Mouse (Mus musculus): ENCODE data around the gene Nfic. TPM values are rescaled to one million over a fixed set of nuclear protein-coding genes. Genes with fewer than 3 reads are reported as not detected.

Gene Nfic
- total RNA-seq (2023), result 20.3 TPM

DNA sequence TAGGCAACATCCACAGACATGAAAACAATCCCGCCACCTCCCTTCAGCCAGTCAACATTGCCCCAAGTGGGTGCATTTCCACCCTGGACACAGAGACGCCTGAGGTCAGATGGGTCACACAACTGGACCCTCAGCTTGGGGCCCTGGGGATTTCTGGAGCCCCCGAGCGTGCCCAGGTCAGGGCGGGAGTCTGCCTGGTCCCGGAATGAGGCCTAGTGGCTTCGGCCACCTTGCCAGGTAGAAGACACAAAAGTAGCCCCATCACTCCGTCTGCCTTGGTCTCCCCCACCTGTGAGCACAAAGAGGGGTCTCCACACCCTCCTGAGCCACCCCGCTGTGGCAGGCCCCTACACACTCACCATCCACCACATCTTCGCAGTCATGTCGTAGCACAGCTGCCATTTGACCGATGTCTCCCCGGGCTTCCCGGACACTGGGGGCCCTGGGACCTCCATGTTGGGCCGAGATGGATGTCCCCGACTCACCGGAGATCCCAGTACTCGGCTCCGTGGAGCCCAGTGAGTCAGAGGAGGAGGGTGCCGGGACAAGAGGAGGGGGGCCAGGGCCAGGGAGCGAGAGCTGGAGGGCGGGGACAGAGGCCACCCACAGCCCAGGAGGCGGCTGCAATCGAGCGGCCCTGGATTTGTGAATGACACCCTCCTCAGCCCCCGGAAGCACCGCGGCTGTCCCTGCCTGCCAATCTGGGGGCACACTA is at the start of gene Nfic:
Gene Nfic, minus strand, starts transcription at position 455 of the 715 bp plus-strand sequence.

DNA sequence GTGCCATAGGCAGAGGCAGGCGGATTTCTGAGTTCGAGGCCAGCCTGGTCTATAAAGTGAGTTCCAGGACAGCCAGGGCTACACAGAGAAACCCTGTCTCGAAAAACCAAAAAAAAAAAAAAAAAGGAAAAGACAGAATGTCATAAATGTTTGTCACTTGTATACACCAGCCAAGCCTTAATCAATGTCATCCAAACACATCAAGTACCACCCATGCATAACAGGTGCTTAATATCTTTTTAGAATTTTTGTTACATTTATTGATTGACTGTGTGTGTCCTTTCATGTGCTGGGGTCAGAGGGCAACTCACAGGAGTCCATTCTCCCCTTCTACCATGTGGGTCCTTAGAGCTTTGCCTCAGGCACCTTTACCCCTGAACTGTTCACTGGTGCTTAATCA is 44.6 kb upstream of the Nfic start, which contains the start of gene S1pr4:
Gene S1pr4, minus strand, starts transcription at position 101 of the 400 bp plus-strand sequence.

DNA sequence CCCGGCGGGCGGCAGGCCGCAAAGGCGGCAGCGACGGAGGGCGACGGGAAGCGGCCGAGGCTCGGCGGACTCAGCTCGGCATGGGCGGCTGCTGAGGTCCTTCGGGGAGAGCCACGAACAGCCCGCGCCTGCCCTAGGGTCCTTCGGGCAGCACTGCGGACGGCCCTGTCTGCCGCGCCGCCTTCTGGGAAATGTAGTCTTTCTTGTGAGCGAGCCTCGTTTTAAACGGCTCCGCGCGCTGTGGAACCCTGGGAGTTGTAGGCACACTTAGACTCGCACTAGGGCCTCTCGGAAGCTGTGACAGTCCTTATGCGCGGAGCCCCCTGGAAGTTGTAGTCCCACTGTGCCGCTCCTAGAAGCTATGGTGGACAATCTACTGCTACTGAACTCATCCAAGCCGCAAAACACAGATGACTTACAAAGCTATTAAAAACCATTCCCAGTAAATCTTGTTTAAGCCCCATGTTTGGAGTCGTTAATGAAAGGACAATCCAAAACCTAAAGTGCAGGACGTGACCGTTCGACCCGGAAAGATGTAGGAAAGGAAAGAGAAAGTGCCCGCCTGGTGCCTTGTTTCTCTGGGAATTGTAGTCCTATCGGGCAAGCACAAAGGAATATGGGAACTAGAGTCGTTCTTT is 40.9 kb upstream of the Nfic start, which contains the start of gene Ncln:
Gene Ncln, minus strand, starts transcription at position 129 of the 638 bp plus-strand sequence.

DNA sequence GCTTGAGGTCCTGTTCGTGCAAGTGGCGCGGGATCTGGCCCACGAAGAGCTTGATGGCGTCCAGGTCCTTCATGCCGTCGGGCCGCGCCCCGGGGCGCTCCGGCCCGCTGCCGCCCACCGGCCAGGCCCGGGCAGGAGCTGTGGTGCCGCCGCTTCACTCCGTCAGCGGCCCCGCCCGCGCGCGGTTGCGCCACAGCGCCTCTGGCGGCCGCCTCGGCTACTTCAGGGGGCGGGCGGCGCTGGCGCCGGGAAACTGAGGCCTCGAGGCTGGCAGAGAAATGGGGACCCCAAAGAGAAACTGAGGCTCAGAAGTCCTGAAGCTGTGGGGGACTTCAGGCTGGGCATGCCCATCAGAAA is 27.1 kb upstream of the Nfic start, which contains the start of gene Celf5:
Gene Celf5, minus strand, starts transcription at position 177 of the 357 bp plus-strand sequence.

DNA sequence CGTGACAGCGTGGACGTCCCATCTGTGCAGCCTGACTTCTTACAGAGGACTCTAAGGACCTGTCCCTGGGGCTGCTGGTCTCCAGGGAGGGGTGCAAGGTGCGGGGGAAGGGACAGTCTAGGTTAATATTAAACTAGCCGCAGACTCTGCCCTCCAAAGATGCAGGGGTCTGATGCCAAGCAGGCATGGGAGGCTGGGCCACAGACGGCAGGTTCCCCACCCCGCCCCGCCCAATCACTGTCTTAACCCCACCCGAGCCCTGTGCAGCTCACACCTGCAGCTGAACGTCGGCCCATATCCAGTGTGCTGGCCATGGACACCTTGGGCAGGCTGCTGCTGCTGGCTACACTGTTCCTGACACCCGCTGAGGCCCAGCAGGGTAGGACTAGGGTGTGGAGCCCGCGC is 62.7 kb downstream of the Nfic start, which contains the start of gene Smim24:
Gene Smim24, plus strand, starts transcription at position 271 of the 405 bp plus-strand sequence.

DNA sequence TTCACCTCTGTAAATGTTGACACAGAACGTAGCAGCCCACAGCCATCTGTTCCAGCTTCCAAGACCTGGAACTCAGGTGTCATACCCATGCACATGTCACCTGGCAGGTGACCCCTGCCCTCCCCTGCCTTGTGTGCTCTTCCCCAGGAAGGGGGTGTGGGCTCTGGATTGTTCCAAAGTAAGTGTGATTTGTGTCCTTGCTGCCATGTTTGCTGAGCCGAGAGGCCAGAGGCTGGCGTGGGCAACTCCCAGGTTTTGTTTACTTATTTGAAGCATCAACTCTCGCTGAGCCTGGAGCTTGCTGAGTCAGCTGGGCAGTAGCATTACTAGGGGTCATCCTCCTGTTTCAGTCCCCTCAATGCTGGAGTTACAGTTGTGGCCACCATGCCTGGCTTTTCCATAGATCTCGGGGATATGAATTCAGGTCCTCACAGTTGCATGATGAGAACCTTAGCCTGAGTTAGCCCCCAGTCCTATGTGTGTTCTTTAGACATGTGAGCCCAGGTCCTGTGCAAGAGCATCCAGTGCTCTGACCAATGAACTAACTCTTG is 66.9 kb downstream of the Nfic start, which contains the start of gene Gm48552:
Gene Gm48552, plus strand, starts transcription at position 501 of the 551 bp plus-strand sequence.

DNA sequence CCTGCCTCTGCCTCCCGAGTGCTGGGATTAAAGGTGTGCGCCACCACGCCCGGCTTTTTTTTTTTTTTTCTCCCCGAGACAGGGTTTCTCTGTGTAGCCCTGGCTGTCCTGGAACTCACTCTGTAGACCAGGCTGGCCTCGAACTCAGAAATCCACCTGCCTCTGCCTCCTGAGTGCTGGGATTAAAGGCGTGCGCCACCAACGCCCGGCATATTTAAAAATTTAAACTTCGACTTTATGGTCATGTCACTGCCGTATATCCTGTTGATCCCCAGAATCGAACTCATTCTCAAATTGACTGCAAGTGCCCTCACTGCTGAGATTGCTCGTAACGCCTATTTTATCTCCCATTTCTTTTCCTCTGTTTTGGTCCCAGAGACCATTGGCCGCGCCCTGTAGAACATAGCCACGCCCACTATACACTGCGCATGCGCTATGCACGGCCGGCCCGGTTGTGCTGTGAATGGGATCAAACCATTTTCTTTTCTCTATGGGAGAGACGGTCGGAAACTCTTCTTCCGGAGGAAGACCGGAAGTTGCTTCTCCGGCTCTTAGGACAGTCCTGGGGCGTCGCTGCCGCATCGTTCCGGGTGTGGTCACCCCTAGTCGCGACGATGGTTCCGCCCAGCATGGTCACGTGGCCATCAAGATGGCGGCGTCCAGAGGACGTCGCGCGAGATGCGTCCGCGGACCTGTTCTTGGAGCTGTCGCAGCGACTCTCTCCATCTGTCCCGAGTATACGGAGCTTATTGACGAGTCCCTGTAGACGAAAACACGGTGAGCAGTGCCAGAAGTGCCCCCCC is 71.4 kb downstream of the Nfic start, which contains the start of the genes Dohh and Gm48551:
Gene Dohh, plus strand, starts transcription at position 627 of the 803 bp plus-strand sequence.
Gene Gm48551, plus strand, starts transcription at position 665 of the 803 bp plus-strand sequence.

DNA sequence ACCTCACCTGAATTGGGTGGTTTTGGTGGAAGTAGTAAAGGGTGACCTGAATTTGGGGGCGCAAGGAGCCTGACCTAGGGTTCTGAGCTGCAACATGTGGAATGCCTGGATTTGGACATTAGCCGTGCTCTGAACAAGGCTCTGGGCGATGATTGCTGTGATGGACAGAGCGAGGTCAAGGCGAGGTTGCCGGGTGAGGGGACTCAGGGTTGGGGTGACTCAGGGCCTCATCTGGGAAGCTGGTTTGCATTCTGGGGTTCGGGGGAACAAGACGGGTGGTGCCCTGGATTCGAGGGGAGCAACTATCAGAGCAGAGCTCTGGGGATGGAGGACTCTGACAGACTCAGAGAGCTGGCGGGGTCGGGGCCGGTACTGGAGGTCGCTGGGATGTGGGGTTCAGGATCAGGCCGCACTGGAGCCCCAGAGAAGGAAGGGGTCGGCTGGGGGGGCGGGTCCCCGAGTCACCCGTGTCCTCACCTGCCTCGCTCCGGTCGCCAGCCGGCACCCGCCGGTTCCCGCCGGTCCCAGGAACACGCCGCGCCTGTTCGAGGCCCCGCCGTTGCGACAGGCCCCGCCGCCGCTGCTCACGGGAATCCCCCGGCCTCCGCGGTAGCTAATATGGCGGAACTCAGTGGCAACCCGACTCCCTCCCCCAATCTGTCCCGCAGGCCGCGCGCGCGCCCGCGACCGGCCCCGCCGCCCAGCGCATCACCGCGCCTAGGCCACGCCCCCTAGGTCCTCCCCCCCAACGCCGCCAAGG is 77.5 kb downstream of the Nfic start, which contains the start of gene Fzr1:
Gene Fzr1, minus strand, starts transcription at position 724 of the 760 bp plus-strand sequence.

DNA sequence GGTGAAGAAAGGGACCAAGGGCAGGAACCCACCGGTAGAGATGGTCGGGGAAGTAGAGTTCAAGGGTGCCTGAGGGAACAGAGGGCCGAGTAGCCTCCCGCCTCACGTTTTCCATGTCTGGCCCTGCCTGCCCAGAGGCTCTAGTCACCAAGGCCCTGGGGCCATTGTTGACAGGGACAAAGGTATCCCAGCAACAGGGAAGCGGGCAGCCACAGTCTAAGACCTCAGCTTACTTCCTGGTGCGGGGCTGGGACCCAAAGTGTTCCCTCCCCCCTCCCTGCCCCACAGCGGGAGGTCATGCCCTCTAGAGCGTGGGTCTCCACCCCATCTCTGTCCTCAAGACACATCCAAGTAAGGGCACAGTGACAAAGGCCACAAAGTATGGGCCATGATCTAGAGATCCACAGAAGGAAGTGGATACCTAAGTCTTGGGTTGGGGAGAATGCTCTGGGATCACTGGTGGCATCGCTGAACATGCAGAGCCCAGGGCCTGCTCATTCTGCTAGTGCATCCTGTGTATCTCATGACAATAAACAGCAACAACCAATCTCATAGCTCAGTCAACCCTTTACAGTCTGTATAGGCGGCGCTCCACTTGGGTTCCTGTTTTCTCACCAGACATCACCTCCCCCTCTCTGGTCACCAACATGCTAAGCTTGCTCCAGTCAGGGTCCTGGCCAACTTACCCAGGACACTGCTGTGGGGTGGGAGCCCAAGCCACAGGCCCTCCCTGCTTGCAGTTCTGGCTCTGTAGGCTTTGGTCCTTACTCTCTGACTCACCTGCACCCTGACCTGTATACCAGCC is 89.6 kb downstream of the Nfic start, which contains the start of gene 4930404N11Rik:
Gene 4930404N11Rik, minus strand, starts transcription at position 145 of the 805 bp plus-strand sequence.

DNA sequence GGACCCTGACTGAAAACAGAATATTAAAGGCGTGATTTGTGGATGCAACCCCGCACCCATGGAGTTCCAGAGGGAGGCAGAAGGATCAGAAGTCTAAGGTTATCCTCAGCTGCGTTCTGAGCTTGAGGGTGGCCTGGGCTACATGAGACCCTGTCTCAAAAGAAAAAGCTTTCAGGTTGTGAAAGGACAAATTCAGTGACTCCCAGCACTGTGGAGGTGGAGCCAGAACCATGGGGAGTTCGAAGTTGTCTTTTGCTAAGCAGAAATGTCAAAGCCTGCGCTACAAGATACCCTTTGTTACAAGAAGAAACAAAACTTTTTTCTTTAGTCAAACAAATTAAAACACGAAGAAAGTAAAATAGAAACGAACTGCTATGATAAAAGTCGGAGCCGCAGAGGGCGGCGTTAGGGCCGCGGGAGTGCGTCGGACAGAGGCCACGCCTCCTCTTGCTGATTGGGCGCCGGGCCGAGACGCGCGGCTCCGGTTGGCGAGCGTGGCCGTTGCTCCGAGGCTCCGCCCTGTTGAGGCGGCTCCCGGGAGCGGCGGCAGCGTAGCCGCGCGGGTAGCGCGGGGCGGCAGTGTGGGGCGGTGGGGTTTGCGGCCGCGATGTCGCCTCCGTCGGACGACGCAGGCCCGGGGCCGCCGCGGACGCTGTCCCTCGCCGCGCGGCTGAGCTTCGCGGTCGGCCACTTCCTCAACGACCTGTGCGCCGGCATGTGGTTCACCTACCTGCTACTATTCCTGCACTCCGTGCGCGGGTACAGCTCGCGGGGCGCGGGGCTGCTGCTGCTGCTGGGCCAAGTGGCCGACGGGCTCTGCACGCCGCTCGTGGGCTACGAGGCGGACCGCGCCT is 98.2 kb downstream of the Nfic start, which contains the start of gene Mfsd12:
Gene Mfsd12, plus strand, starts transcription at position 501 of the 854 bp plus-strand sequence.

DNA sequence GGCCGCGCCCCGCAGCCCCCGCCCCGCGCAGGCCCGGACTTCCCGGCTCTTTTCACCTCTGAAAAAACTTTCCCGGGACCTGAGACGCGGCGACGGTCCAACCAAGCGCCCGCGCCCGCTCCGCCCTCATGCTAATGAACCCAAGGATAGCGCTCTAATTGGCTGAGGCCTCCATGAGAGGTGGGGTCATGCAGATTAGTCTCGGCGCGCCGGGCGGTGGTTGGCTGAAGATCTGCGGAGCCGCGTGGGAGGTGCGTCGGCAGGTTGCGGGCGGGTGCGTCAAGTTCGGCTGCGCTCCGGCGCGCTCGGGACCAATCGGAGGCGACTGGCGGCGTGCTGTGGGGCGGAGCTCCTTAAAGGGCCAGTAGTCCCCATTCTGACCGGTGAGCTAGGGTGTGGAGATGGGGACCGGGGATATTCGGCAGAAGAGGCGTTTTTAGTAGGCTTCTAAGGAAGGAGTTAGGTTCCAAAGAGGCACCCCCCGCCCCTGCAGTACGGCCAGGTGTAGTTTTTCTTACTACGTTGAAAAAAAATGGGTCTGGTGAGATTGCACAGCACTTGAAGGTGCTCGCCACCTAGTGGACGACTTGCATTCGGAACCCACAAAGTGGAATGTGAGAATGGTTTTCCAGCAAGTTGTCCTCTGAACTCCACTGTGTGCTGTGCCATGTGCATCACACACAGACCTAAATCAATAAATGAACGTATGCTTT is 104.9 kb downstream of the Nfic start, which contains the start of gene Hmg20b:
Gene Hmg20b, minus strand, starts transcription at position 130 of the 713 bp plus-strand sequence.

Other genes starting within 250 kb of the Nfic start
- gene Atcay, start 224.8 kb downstream of the Nfic start, total RNA-seq (2023), result 0.50 TPM
- gene Zfr2, start 222.5 kb downstream of the Nfic start, total RNA-seq (2023), result 4.9 TPM
- 15.3 TPM for gene Matk, start 202.7 kb downstream of the Nfic start, total RNA-seq (2023)
- 104 TPM for gene Mrpl54, start 188.7 kb downstream of the Nfic start, total RNA-seq (2023)
- gene Apba3, start 188.7 kb downstream of the Nfic start, total RNA-seq (2023), result 45.7 TPM
- 4.3 TPM for gene Tjp3, start 164.1 kb downstream of the Nfic start, total RNA-seq (2023)
- 128 TPM for gene Pip5k1c, start 162.7 kb downstream of the Nfic start, total RNA-seq (2023)
- gene Cactin, start 134.5 kb downstream of the Nfic start, total RNA-seq (2023), result 47.9 TPM
- 26.1 TPM for gene Tbxa2r, start 126.9 kb downstream of the Nfic start, total RNA-seq (2023)
- not detected for gene Gipc3, start 112.4 kb downstream of the Nfic start, total RNA-seq (2023)
- gene Hmg20b, start 105.2 kb downstream of the Nfic start, total RNA-seq (2023), result 55.4 TPM
- 5.4 TPM for gene Mfsd12, start 98.1 kb downstream of the Nfic start, total RNA-seq (2023)
- 7.5 TPM for gene 4930404N11Rik, start 89.8 kb downstream of the Nfic start, total RNA-seq (2023)
- 27.2 TPM for gene Fzr1, start 77.1 kb downstream of the Nfic start, total RNA-seq (2023)
- 32.6 TPM for gene Dohh, start 71.2 kb downstream of the Nfic start, total RNA-seq (2023)
- 4.7 TPM for gene Gm48551, start 71.2 kb downstream of the Nfic start, total RNA-seq (2023)
- gene Gm48552, start 66.6 kb downstream of the Nfic start, total RNA-seq (2023), result 9.7 TPM
- 2.2 TPM for gene Smim24, start 62.6 kb downstream of the Nfic start, total RNA-seq (2023)
- 1.2 TPM for gene Celf5, start 27.1 kb upstream of the Nfic start, total RNA-seq (2023)
- 199 TPM for gene Ncln, start 40.8 kb upstream of the Nfic start, total RNA-seq (2023)
- 139 TPM for gene S1pr4, start 44.5 kb upstream of the Nfic start, total RNA-seq (2023)
- 3.3 TPM for gene Gna15, start 68.6 kb upstream of the Nfic start, total RNA-seq (2023)
- gene Gna11, start 89.6 kb upstream of the Nfic start, total RNA-seq (2023), result 17.5 TPM
- 616 TPM for gene Aes, start 103.9 kb upstream of the Nfic start, total RNA-seq (2023)
- gene Tle2, start 118.9 kb upstream of the Nfic start, total RNA-seq (2023), result 6.3 TPM
- not detected for gene Tle6, start 145.4 kb upstream of the Nfic start, total RNA-seq (2023)
- 3.2 TPM for gene BC025920, start 150.6 kb upstream of the Nfic start, total RNA-seq (2023)
- gene Sirt6, start 172.2 kb upstream of the Nfic start, total RNA-seq (2023), result 23.7 TPM
- 5.9 TPM for gene Ankrd24, start 172.9 kb upstream of the Nfic start, total RNA-seq (2023)
- 2.1 TPM for gene Gm10778, start 193.4 kb upstream of the Nfic start, total RNA-seq (2023)
- gene Zfp433, start 249.2 kb upstream of the Nfic start, total RNA-seq (2023), result 7.8 TPM

Measured in CD4-positive naive resting alpha-beta T cell, adult 57 days (primary cell).